Mouse (Mus musculus): ENCODE results near the gene Ttbk1.
A peak's percentile ranks its signal among the peaks of the same experiment; 100 is the strongest.

Ttbk1 gene

DNA sequence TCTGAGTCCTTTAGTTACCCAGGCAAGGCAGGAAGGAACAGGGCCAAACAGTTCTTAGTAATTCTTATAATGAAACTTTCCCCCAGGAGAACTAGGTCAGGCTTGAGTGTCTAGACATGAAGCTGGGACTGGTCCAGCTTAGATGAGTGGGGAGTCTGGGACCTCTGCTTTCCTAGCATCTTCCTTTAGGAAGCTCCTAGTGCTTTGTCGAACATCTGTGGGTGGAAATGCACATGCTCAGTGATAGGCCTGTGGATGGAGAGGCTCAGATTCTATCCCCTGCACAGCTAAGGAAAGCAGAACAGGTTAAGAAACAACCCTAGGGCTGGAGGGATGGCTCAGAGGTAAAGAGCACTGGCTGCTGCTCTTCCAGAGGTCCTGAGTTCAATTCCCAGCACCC lies 92.8 kb downstream of the Ttbk1 start:
- no peak for DNase-seq

DNA sequence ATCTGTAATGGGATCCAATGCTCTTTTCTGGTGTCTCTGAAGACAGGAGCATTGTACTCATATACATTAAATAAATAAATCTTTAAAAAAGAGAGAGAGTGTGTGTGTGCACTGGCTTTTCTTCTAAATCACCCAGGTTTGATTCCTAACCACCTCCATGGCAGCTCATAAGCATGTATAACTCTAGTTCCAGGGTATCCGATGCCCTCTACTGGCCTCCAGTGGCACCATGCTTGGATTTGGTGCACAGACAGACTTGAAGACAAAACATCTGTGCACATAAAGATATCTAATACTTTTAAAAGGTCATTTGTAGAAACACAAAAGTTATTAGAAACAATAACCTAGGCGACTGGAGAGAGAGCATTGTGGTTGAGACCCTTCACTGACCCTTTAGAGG lies 94.5 kb downstream of the Ttbk1 start:
- DNase-seq = peak; percentile 20

All from right cerebral cortex, postnatal 14 days (tissue).